Mouse (Mus musculus): Measurements from ENCODE around the gene Pinlyp. TPM values are rescaled to one million over a fixed set of nuclear protein-coding genes. Genes with fewer than 3 reads are reported as not detected.

The Pinlyp gene
- polyA plus RNA-seq (2014; fragmentation: Illumina TruSeq; extraction: RNeasy Lipid Tissue Mini Kit (QIAGEN cat#74804)), result not detected

DNA sequence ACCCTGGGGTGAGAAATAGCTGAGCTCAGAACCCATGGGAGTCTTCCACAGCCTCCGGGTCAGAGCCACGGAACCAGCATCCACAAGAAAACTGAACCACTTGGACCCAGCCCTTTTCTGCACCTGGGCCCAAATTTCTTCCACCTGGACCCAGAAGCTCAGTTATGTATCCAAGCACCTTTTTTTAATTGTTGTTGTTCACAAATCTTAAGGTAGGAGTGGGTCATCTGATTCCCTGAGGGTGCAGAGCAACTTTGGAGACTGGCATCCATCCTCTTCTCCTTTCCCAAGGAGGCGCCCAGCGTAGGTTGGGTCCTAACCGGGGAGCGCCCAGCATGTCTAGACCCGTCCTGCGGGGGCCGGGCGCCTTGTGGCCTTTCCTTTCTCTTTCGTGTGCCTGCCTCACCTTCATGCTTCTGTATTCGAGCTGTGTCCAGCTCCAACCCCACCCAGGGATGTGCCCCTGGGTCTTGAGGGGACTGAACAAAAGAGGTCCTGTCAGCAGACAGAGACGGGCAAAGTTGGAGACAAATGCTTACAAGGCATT, at the start of gene Pinlyp, which contains the start of gene Xrcc1:
Pinlyp (minus strand) TSS at position 51 of the 547 bp plus-strand sequence.
Xrcc1 (plus strand) TSS at position 222 of the 547 bp plus-strand sequence.

DNA sequence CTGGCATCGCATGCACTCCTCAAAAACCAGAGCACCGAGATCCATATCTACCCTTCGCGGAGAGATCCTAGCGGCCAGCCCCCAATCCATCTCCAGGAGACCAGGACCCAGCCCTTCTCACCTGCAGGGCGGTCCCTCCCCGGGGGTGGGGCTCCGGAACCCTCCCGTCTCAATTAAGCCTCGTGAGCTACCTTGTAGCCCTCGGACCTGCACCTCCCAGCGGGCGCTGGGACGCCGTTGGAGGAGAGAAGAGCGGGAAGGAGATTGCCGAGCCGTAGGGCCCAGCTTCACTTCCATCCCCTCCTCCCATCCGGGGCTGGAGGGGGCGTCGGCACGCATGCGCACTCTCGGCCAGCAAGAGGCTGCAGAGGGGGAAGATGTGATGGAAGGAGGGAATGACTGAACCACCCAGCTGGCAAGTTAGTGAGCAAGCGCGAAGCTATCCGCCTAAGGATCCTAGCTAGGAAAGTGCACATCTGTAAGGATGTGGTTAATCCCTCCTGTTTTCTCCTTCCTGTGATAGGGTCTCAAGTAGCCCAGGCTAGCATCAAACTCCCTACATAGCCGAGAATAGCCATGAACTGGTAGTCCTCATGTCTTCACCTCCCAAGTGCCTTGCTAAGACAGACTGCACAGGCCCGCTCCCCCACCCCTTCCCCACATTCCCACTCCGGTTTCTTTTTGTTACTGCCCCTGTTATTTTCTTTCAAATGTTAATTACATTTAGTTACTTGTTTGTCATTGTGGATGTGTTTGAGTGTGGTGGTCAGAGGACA, 41.6 kb upstream of the Pinlyp start, which contains the start of the genes Ethe1 and Zfp575:
Ethe1 (plus strand) TSS at position 214 of the 776 bp plus-strand sequence.
Zfp575 (minus strand) TSS at position 312 of the 776 bp plus-strand sequence.

DNA sequence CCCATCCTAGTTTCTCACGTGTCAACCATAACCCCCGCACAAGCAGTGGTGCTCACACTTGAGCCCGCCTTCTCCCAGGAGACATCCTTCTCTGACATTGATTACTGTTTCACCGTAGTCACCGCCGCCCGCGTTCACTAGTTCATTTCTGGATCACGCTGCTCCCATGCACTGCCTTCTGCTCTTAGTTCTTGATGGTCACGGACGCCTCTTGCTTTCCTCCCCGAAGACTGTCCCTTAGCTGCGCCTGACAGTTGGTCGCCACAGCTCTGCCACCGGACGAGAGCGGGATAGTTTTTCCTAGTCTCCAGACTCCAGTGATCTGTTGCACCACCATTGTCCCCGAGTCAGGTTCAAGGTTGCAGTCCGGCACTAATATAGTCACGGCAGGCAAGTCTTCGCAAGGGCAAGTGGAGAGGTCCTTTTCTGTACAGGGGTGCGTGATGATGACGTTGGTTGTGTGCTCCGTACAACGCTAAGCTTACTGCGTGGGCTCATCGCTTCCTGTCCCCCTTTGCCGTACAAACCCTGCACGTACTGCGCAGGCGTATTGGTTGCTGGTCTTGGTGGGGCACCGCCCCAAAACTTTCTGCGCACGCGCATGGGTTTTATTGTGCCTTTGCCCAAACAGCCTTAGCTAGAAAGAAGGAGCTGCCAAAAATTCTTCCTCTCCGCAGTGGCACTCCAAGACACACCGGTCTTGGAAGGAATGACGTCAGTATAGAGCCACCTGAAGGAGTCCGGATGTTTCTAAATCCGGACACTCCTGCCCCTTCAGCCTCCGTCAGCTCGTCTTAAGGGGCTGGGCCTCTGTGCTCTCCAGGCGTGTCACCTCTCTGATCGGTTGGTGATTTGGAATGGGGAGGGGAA, 15.6 kb downstream of the Pinlyp start, which contains the start of gene Irgq:
Irgq (plus strand) TSS at position 628 of the 870 bp plus-strand sequence.

DNA sequence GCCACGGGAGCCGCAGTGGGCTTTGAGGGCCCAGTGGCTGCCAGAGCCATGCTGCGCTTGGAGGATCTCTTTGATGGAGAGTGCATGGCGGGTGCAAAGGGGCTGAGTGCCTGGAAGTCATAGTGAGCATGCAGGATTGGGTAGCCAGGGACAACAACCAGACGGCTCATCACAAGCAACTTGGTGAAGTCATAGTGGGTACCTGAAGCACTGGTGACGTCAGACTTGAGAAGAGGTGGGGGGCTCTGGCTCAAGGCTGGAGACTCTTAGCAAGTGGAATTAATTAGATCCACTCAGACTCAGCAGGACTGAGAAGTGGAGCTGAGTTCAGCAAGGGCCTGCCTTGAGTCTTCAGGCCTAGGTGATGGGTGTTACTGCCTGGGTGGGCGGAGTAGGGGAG, 33.6 kb downstream of the Pinlyp start, which contains the start of gene AC161166.1:
AC161166.1 (minus strand) TSS at position 101 of the 400 bp plus-strand sequence.

DNA sequence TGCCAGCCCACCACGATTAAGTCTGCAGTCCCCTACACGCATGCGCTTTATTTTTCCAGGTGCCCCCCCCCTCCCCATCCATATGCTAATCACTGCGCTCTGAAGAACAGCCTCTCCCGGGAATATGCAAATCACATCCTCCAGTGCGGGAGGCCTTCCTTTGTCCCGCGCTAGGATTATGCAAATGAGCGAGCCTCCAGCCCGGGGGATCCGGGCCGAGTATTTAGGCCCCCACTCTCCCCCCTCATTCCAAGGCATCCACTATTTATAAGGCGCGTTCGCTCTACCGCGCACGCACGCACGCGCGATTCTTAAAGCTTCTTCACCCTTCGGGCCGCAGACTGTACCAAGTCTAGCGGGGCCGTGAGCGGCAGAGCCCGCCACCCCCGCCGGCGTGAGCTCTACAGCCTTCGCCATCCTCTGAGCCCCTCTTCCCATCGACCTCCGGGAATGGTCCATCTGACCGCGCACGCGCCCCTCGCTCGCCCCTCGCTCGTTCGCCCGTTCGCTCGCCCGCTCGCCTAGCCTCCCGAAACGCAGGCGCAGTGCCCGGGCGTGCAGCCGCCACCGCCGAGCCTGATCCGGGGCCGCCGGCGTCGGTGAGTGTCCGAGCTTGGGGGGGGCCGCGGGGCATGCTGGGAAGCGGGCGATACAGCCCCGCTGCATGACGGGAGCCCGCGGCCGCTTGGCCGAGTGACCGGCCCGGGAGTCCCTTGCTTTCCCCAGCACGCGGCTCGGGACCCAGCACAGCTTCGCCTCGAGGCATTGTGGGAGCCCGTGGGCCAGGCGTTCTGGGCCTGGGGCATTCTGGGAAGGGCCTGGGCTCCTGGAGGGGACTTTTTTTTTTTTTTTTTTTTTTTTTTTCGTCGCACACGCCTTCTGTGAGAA, 38.8 kb downstream of the Pinlyp start, which contains the start of gene Zfp428:
Zfp428 (plus strand) TSS at position 169 of the 888 bp plus-strand sequence.

Other genes starting within 250 kb of the Pinlyp start
- 11.3 TPM for gene Zfp61, start 244.9 kb downstream of the Pinlyp start, polyA plus RNA-seq (2014; fragmentation: Illumina TruSeq; extraction: RNeasy Lipid Tissue Mini Kit (QIAGEN cat#74804))
- gene Zfp94, start 229.5 kb downstream of the Pinlyp start, polyA plus RNA-seq (2014; fragmentation: Illumina TruSeq; extraction: RNeasy Lipid Tissue Mini Kit (QIAGEN cat#74804)), result 2.2 TPM
- gene Tescl, start 212.2 kb downstream of the Pinlyp start, polyA plus RNA-seq (2014; fragmentation: Illumina TruSeq; extraction: RNeasy Lipid Tissue Mini Kit (QIAGEN cat#74804)), result not detected
- gene Lypd5, start 196.9 kb downstream of the Pinlyp start, polyA plus RNA-seq (2014; fragmentation: Illumina TruSeq; extraction: RNeasy Lipid Tissue Mini Kit (QIAGEN cat#74804)), result not detected
- not detected for gene Kcnn4, start 175.9 kb downstream of the Pinlyp start, polyA plus RNA-seq (2014; fragmentation: Illumina TruSeq; extraction: RNeasy Lipid Tissue Mini Kit (QIAGEN cat#74804))
- gene Smg9, start 146.5 kb downstream of the Pinlyp start, polyA plus RNA-seq (2014; fragmentation: Illumina TruSeq; extraction: RNeasy Lipid Tissue Mini Kit (QIAGEN cat#74804)), result not detected
- not detected for gene Irgc1, start 93.8 kb downstream of the Pinlyp start, polyA plus RNA-seq (2014; fragmentation: Illumina TruSeq; extraction: RNeasy Lipid Tissue Mini Kit (QIAGEN cat#74804))
- gene Plaur, start 83.6 kb downstream of the Pinlyp start, polyA plus RNA-seq (2014; fragmentation: Illumina TruSeq; extraction: RNeasy Lipid Tissue Mini Kit (QIAGEN cat#74804)), result 1.0 TPM
- 0.34 TPM for gene Cadm4, start 64.1 kb downstream of the Pinlyp start, polyA plus RNA-seq (2014; fragmentation: Illumina TruSeq; extraction: RNeasy Lipid Tissue Mini Kit (QIAGEN cat#74804))
- gene Zfp428, start 39.1 kb downstream of the Pinlyp start, polyA plus RNA-seq (2014; fragmentation: Illumina TruSeq; extraction: RNeasy Lipid Tissue Mini Kit (QIAGEN cat#74804)), result 0.80 TPM
- not detected for gene AC161166.1, start 33.7 kb downstream of the Pinlyp start, polyA plus RNA-seq (2014; fragmentation: Illumina TruSeq; extraction: RNeasy Lipid Tissue Mini Kit (QIAGEN cat#74804))
- gene Irgq, start 15.4 kb downstream of the Pinlyp start, polyA plus RNA-seq (2014; fragmentation: Illumina TruSeq; extraction: RNeasy Lipid Tissue Mini Kit (QIAGEN cat#74804)), result 7.8 TPM
- 0.88 TPM for gene Xrcc1, start 171 bp upstream of the Pinlyp start, polyA plus RNA-seq (2014; fragmentation: Illumina TruSeq; extraction: RNeasy Lipid Tissue Mini Kit (QIAGEN cat#74804))
- 0.31 TPM for gene Ethe1, start 41.4 kb upstream of the Pinlyp start, polyA plus RNA-seq (2014; fragmentation: Illumina TruSeq; extraction: RNeasy Lipid Tissue Mini Kit (QIAGEN cat#74804))
- not detected for gene Zfp575, start 41.5 kb upstream of the Pinlyp start, polyA plus RNA-seq (2014; fragmentation: Illumina TruSeq; extraction: RNeasy Lipid Tissue Mini Kit (QIAGEN cat#74804))
- gene Phldb3, start 64.6 kb upstream of the Pinlyp start, polyA plus RNA-seq (2014; fragmentation: Illumina TruSeq; extraction: RNeasy Lipid Tissue Mini Kit (QIAGEN cat#74804)), result not detected
- not detected for gene Lypd3, start 90.4 kb upstream of the Pinlyp start, polyA plus RNA-seq (2014; fragmentation: Illumina TruSeq; extraction: RNeasy Lipid Tissue Mini Kit (QIAGEN cat#74804))
- gene Tex101, start 130.6 kb upstream of the Pinlyp start, polyA plus RNA-seq (2014; fragmentation: Illumina TruSeq; extraction: RNeasy Lipid Tissue Mini Kit (QIAGEN cat#74804)), result not detected
- gene BC049730, start 163.1 kb upstream of the Pinlyp start, polyA plus RNA-seq (2014; fragmentation: Illumina TruSeq; extraction: RNeasy Lipid Tissue Mini Kit (QIAGEN cat#74804)), result not detected
- not detected for gene Gm4763, start 180.8 kb upstream of the Pinlyp start, polyA plus RNA-seq (2014; fragmentation: Illumina TruSeq; extraction: RNeasy Lipid Tissue Mini Kit (QIAGEN cat#74804))
- 0.17 TPM for gene Cd177, start 214.2 kb upstream of the Pinlyp start, polyA plus RNA-seq (2014; fragmentation: Illumina TruSeq; extraction: RNeasy Lipid Tissue Mini Kit (QIAGEN cat#74804))
- 0.83 TPM for gene Ceacam10, start 231.1 kb upstream of the Pinlyp start, polyA plus RNA-seq (2014; fragmentation: Illumina TruSeq; extraction: RNeasy Lipid Tissue Mini Kit (QIAGEN cat#74804))